Mouse (Mus musculus): ENCODE measurements around the gene 2300002M23Rik.

- TF ChIP-seq FLI1 (IDR thresholded peaks at IDR 0.05; ENCODE audit: low read length) = no peak
- TF ChIP-seq GATA1 (IDR thresholded peaks at IDR 0.05; ENCODE audit: borderline replicate concordance, low read length) = no peak
These were observed 17.7 kb upstream of the 2300002M23Rik start for GRCm38 (mm10) chr17:35549437-35550142.
